Mouse (Mus musculus) stomach, postnatal 0 days (tissue): ENCODE results near the gene Sdf2l1. TPM values are rescaled to one million over a fixed set of nuclear protein-coding genes. Genes with fewer than 3 reads are reported as not detected.
"Not testable (repeated sequence)": the region's sequence is repeated elsewhere in the genome, so short reads cannot be mapped to it uniquely, and the experiment has no call there.

Source experiments
- ATAC-seq: fragments of 200-750 bp; cut with Nextera tagmentation; 2 replicates; pipeline ENCODE4 v1.8.0; 2017; ENCODE audit not compliant: low FRiP score, low TSS enrichment
- DNase-seq: peaks from one replicate; pipeline ENCODE4 v3.0.0-alpha.2; 2016; ENCODE audit warnings: low spot score
- H3K27ac ChIP-seq: fragments of 300-500 bp; sonication (generic); replicated peaks from 2 replicates; pipeline ENCODE4 v1.5.1; 2014; ENCODE audit warnings: mild to moderate bottlenecking, control low read depth
- H3K27me3 ChIP-seq: fragments of 300-500 bp; sonication (generic); 2 replicates; pipeline ENCODE4 v1.6.1; 2014; ENCODE audit warnings: low read length; ENCODE audit not compliant: control insufficient read depth, insufficient read depth
- H3K36me3 ChIP-seq: fragments of 300-500 bp; sonication (generic); 2 replicates; pipeline ENCODE4 v1.6.1; 2014; ENCODE audit warnings: low read length, mixed read lengths; ENCODE audit not compliant: control insufficient read depth, insufficient read depth
- H3K4me1 ChIP-seq: fragments of 300-500 bp; sonication (generic); replicated peaks from 2 replicates; pipeline ENCODE4 v1.6.1; 2014; ENCODE audit warnings: antibody characterized with exemption; ENCODE audit not compliant: control insufficient read depth, insufficient read depth
- H3K4me2 ChIP-seq: fragments of 300-500 bp; sonication (generic); replicated peaks from 2 replicates; pipeline ENCODE4 v1.6.1; 2014; ENCODE audit warnings: low read depth, mild to moderate bottlenecking, control low read depth, moderate library complexity
- H3K4me3 ChIP-seq: fragments of 300-500 bp; sonication (generic); 2 replicates; pipeline ENCODE4 v1.5.1; 2014; ENCODE audit warnings: low read depth, low read length, control low read depth
- H3K9ac ChIP-seq: fragments of 300-500 bp; sonication (generic); 2 replicates; pipeline ENCODE4 v1.6.1; 2014; ENCODE audit warnings: mild to moderate bottlenecking, low read length, control low read depth, mixed read lengths
- H3K9me3 ChIP-seq: fragments of 300-500 bp; sonication (generic); 2 replicates; pipeline ENCODE4 v1.6.1; 2016; ENCODE audit warnings: low read length; ENCODE audit not compliant: control insufficient read depth
- CTCF ChIP-seq: IDR thresholded peaks from 2 replicates; pipeline ENCODE4 v1.5.1; 2016; ENCODE audit warnings: antibody characterized with exemption, low read depth, mild to moderate bottlenecking, moderate library complexity
- EP300 ChIP-seq: optimal IDR thresholded peaks from 2 replicates; pipeline ENCODE3; 2016; ENCODE audit warnings: antibody characterized with exemption
- WGBS: fragments of 180-500 bp; shearing (Covaris S2); extraction: QIAGEN DNeasy Blood & Tissue Kit; methylation state at CpG from one replicate; pipeline ENCODE4 v1.1.7; 2014; 5-methylcytosine and 5-hydroxymethylcytosine counted together
- polyA plus RNA-seq: library from polyadenylated mRNA; unstranded; fragments of >200 nt; fragmentation: Nextera tagmentation; extraction: Ambion mirVana; gene quantifications from 2 replicates; pipeline ENCODE4 v1.2.1, GENCODE M21; 2015

The Sdf2l1 gene
- polyA plus RNA-seq, 1 experiment from 2014 or later, result 170 TPM

DNA sequence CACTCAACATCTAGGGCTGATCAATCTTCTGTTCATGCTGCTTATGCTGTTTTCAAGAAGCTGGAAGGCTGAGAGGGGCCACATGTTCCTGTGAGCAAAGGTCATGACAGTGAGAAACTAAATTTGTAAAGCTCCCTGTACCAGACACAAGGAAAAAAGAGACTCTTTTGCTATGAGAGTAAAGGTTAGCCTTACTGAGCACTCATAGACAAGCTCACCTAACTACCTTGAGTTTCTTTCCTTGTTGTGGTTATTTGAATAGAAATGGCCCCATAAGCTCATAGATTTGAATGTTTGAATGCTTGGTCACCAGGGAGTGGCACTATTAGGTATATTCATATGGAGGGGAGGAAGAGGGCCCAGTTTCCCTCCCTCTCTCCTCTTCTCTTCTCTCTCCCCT is 35.0 kb upstream of the Sdf2l1 start:
- H3K27ac ChIP-seq, result peak overlapping the region; percentile 61; the same call in 1 of the 2 replicates
- no peak overlapping the region for H3K4me3 ChIP-seq
- ATAC-seq (peak; percentile 90), DNase-seq (no peak)
- H3K9me3 ChIP-seq, result no peaks in the 10 kb centered on the region
- TF ChIP-seq CTCF (no peak), EP300 (no peak)
- H3K9ac ChIP-seq, result no peak overlapping the region
- peaks cover 4% of the 10 kb centered on the region; the same call in 1 of the 2 replicates for H3K36me3 ChIP-seq
- H3K4me1 ChIP-seq, result no peaks in the 10 kb centered on the region
- no peak overlapping the region for H3K4me2 ChIP-seq
- no peaks in the 10 kb centered on the region for H3K27me3 ChIP-seq

GRCm38 (mm10) chr16:17165478-17165877 is 33.3 kb upstream of the Sdf2l1 start:
- H3K4me1 ChIP-seq, result not testable (repeated sequence)

GRCm38 (mm10) chr16:17154346-17154745 is 22.2 kb upstream of the Sdf2l1 start:
- Histone ChIP-seq H3K27ac (no peak overlapping the region), H3K9me3 (no peaks in the 10 kb centered on the region), H3K4me1 (no peaks in the 10 kb centered on the region), H3K4me2 (no peak overlapping the region), H3K27me3 (no peaks in the 10 kb centered on the region), H3K9ac (no peak overlapping the region), H3K4me3 (no peak overlapping the region), H3K36me3 (peaks cover 20% of the 10 kb centered on the region)
- WGBS, result 92% methylated on average over 2 of the region's 2 CpGs
- TF ChIP-seq EP300 (no peak), CTCF (no peak)
- ATAC-seq (no peak), DNase-seq (no peak)

More at GRCm38 (mm10) chr16:17165478-17165877, 33.3 kb upstream of the Sdf2l1 start:
- not testable (repeated sequence) for H3K4me2 ChIP-seq, H3K9ac ChIP-seq, H3K27ac ChIP-seq, ATAC-seq, DNase-seq, H3K27me3 ChIP-seq, H3K36me3 ChIP-seq, H3K4me3 ChIP-seq, H3K9me3 ChIP-seq
- 67% methylated on average over 1 of the region's 1 CpGs for WGBS

GRCm38 (mm10) chr16:17151874-17152273 is 19.7 kb upstream of the Sdf2l1 start:
- 0 out of 2 replicates have a peak, but pooled peaks cover 4% of the 10 kb centered on the region for H3K4me1 ChIP-seq
- no peak overlapping the region for H3K4me2 ChIP-seq
- no peaks in the 10 kb centered on the region for H3K9me3 ChIP-seq
- no peak overlapping the region for H3K27ac ChIP-seq
- ATAC-seq (no peak), DNase-seq (no peak)
- no peak overlapping the region for H3K9ac ChIP-seq
- no peak overlapping the region for H3K4me3 ChIP-seq
- H3K27me3 ChIP-seq, result no peaks in the 10 kb centered on the region
- H3K36me3 ChIP-seq, result peaks cover 15% of the 10 kb centered on the region
- TF ChIP-seq EP300, result no peak
- no peak for TF ChIP-seq CTCF
- WGBS, result 96% methylated on average over 4 of the region's 4 CpGs

DNA sequence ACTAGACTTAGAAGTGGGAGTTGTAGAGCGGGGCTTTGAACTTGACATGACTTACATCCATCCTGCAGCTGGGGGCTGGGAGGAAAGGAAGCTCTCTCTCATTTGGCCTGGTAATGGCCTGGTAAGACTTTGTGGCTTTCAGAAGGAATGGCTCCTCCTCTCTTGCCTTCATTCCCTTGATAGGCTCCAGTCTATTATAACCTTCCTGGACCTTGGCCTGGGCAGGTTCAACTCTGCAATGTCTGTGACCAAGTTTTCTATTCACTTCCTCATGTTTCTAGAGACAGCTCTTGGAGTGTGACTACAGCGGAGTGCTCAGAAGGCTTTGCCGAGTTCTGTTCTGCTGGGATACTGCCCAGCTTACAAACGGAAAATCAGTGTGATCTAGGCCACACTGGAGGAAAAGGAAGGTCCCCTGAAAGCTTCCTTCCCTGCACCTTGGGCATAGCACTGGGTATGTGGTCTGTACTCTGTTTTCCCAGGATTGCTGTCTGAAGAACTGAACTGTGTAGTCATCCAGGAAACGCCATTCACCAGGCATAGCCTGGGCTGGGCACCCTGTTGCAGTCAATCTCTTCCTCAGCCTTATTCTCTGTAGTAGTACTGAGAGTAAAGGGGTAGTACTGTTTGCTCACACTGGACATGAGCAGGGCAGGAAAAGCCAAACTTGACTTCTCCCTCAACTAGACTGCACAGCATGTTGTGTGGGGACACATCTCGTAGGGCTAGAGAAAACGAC is 18.5 kb upstream of the Sdf2l1 start:
- WGBS, result 79% methylated on average over 7 of the region's 7 CpGs
- Histone ChIP-seq H3K27ac (peak overlapping the region; percentile 69), H3K9me3 (no peaks in the 10 kb centered on the region), H3K27me3 (no peaks in the 10 kb centered on the region), H3K4me1 (0 out of 2 replicates have a peak, but pooled peaks cover 4% of the 10 kb centered on the region), H3K4me3 (no peak overlapping the region), H3K36me3 (peaks cover 15% of the 10 kb centered on the region), H3K9ac (no peak overlapping the region), H3K4me2 (no peak overlapping the region)
- peak; percentile 48 for DNase-seq
- no peak for TF ChIP-seq CTCF
- TF ChIP-seq EP300, result no peak
- peak; percentile 73 for ATAC-seq

GRCm38 (mm10) chr16:17148084-17148483 is 15.9 kb upstream of the Sdf2l1 start:
- Histone ChIP-seq H3K4me2 (peak overlapping the region; percentile 98), H3K4me3 (peak overlapping the region; percentile 57; the same call in 1 of the 2 replicates), H3K4me1 (0 out of 2 replicates have a peak, but pooled peaks cover 4% of the 10 kb centered on the region), H3K27ac (no peak overlapping the region), H3K9ac (peak overlapping the region; percentile 63; the same call in 1 of the 2 replicates), H3K36me3 (peaks cover 9% of the 10 kb centered on the region), H3K9me3 (no peaks in the 10 kb centered on the region), H3K27me3 (no peaks in the 10 kb centered on the region)
- ATAC-seq, result 0 out of 2 replicates have a peak, but pooled peaks have one; percentile 30
- DNase-seq, result peak; percentile 50
- WGBS, result 21% methylated on average over 16 of the region's 16 CpGs
- peak; percentile 56 for TF ChIP-seq CTCF
- no peak for TF ChIP-seq EP300
